Mouse (Mus musculus) granulocyte monocyte progenitor cell, adult 5-6 weeks (primary cell): Measurements from ENCODE around the gene Shisa5. TPM values are rescaled to one million over a fixed set of nuclear protein-coding genes. Genes with fewer than 3 reads are reported as not detected.

Experiments
- ATAC-seq: replicated peaks from 2 replicates; pipeline ENCODE4 v1.8.0; 2016; ENCODE audit warnings: mild to moderate bottlenecking, moderate TSS enrichment, inconsistent platforms; ENCODE audit not compliant: poor library complexity, severe bottlenecking
- total RNA-seq, 2 experiments: library from RNA; stranded (forward) in 1 of 2; stranded (reverse) in 1 of 2; fragments of 200-712, 200-1000 nt in 1 of 2; fragments of >200 nt in 1 of 2; fragmentation: Nextera tagmentation in 1 of 2; gene quantifications; 2 replicates each; pipeline ENCODE4 v1.2.3; 2014 to 2017

Shisa5 gene
- total RNA-seq, 2 experiments from 2014 or later: 56.8 to 80.8 TPM

GRCm38 (mm10) chr9:109104083-109104482 lies 65.7 kb downstream of the Shisa5 start:
- ATAC-seq: no peak

DNA sequence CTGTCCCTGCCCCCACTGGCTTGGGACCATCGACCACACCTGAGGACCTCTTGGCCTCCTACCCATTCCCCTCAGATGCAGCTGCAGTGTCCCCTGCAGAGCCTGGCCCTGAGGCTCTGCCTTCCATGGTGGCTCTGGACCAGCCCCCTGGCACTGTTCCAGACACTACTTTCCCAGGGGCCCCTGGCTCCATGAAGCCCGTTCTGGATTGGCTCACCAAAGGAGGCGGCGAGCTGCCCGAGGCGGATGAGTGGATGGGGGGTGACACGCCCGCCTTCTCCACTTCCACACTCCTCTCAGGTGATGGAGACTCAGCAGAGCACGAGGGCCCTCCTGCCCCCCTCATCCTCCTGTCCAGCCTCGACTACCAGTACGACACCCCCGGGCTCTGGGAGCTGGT lies 66.6 kb downstream of the Shisa5 start:
- no peak for ATAC-seq

DNA sequence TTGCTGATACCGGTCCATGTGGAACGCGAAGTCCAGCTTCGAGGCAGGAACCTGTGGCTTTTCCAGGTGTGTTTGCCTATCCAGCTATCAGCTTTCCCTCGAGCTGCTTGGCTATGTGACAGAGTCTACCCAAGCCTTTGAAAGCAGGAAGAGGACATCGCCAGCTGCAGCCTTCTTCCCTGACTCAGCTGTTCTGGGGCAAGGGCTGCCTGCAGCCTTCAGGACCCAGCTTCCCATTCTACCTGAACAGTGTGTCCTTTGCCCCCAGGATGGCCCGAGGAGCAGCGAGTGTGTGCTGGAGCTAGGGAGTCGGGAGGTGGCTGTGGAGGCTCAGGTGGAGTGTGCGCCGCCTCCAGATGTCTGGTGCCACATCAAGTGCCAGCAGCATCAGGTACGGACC lies 67.3 kb downstream of the Shisa5 start:
- no peak for ATAC-seq

DNA sequence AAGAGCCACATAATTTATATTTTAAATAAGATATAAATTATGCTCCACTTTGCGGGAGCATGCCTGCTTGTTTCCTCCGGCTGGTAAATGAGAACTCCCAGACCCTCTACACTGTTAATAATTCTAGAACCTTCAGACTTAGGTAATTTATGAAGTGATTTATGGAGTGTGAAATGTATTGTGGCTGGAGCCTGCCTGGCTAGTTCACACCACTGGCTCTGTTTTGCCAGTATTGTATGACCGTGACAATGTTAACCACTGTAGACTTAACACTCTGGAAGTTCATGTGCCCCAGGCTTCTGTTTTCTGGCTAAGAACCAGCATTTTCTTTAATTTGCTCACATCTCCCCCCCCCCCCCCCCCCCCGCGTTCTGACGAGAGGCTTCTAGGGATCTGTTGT lies 69.0 kb downstream of the Shisa5 start:
- ATAC-seq: no peak

Other genes starting within 250 kb of the Shisa5 start
- 12.2 and 12.8 TPM in 2 replicates for gene Nckipsd, start 230.2 kb upstream of the Shisa5 start, total RNA-seq (2014; fragmentation: Nextera tagmentation)
- gene Nckipsd, start 230.2 kb upstream of the Shisa5 start, total RNA-seq (2017): 4.9 and 9.1 TPM in 2 replicates
- 6.7 and 10.2 TPM in 2 replicates for gene Celsr3, start 212.2 kb upstream of the Shisa5 start, total RNA-seq (2014; fragmentation: Nextera tagmentation)
- gene Celsr3, start 212.2 kb upstream of the Shisa5 start, total RNA-seq (2017): 0.99 and 2.2 TPM in 2 replicates
- 4.7 and 18.3 TPM in 2 replicates for gene Slc26a6, start 185.3 kb upstream of the Shisa5 start, total RNA-seq (2014; fragmentation: Nextera tagmentation)
- 1.5 and 3.5 TPM in 2 replicates for gene Slc26a6, start 185.3 kb upstream of the Shisa5 start, total RNA-seq (2017)
- gene Tmem89, start 123.9 kb upstream of the Shisa5 start, total RNA-seq (2014; fragmentation: Nextera tagmentation): not detected in 2 replicates
- not detected in 2 replicates for gene Tmem89, start 123.9 kb upstream of the Shisa5 start, total RNA-seq (2017)
- 280 and 349 TPM in 2 replicates for gene Uqcrc1, start 101.9 kb upstream of the Shisa5 start, total RNA-seq (2014; fragmentation: Nextera tagmentation)
- 286 and 355 TPM in 2 replicates for gene Uqcrc1, start 101.9 kb upstream of the Shisa5 start, total RNA-seq (2017)
- 0.21 and 2.0 TPM in 2 replicates for gene Col7a1, start 85.0 kb upstream of the Shisa5 start, total RNA-seq (2014; fragmentation: Nextera tagmentation)
- 0.09 TPM in 1 of 2 replicates, not detected in the other for gene Col7a1, start 85.0 kb upstream of the Shisa5 start, total RNA-seq (2017)
- gene Ucn2, start 52.6 kb upstream of the Shisa5 start, total RNA-seq (2014; fragmentation: Nextera tagmentation): 0.41 TPM in 1 of 2 replicates, not detected in the other
- not detected in 2 replicates for gene Ucn2, start 52.6 kb upstream of the Shisa5 start, total RNA-seq (2017)
- gene Pfkfb4, start 46.8 kb upstream of the Shisa5 start, total RNA-seq (2014; fragmentation: Nextera tagmentation): 6.9 and 8.4 TPM in 2 replicates
- gene Pfkfb4, start 46.8 kb upstream of the Shisa5 start, total RNA-seq (2017): 6.7 and 9.5 TPM in 2 replicates
- gene Trex1, start 21.2 kb downstream of the Shisa5 start, total RNA-seq (2014; fragmentation: Nextera tagmentation): 23.5 and 32.3 TPM in 2 replicates
- gene Trex1, start 21.2 kb downstream of the Shisa5 start, total RNA-seq (2017): 17.1 and 17.8 TPM in 2 replicates
- gene Atrip, start 35.6 kb downstream of the Shisa5 start, total RNA-seq (2014; fragmentation: Nextera tagmentation): 13.5 and 26.7 TPM in 2 replicates
- gene Atrip, start 35.6 kb downstream of the Shisa5 start, total RNA-seq (2017): 22.2 and 30.6 TPM in 2 replicates
- gene Ccdc51, start 43.9 kb downstream of the Shisa5 start, total RNA-seq (2014; fragmentation: Nextera tagmentation): 8.3 and 9.6 TPM in 2 replicates
- gene Ccdc51, start 43.9 kb downstream of the Shisa5 start, total RNA-seq (2017): 11.6 and 18.0 TPM in 2 replicates
- gene Tma7, start 44.0 kb downstream of the Shisa5 start, total RNA-seq (2014; fragmentation: Nextera tagmentation): 391 and 511 TPM in 2 replicates
- 153 and 178 TPM in 2 replicates for gene Tma7, start 44.0 kb downstream of the Shisa5 start, total RNA-seq (2017)
- gene Plxnb1, start 56.8 kb downstream of the Shisa5 start, total RNA-seq (2014; fragmentation: Nextera tagmentation): not detected in 2 replicates
- not detected in 2 replicates for gene Plxnb1, start 56.8 kb downstream of the Shisa5 start, total RNA-seq (2017)
- not detected in 2 replicates for gene Fbxw21, start 123.5 kb downstream of the Shisa5 start, total RNA-seq (2014; fragmentation: Nextera tagmentation)
- gene Fbxw21, start 123.5 kb downstream of the Shisa5 start, total RNA-seq (2017): not detected in 2 replicates
- not detected in 2 replicates for gene Fbxw13, start 157.4 kb downstream of the Shisa5 start, total RNA-seq (2014; fragmentation: Nextera tagmentation)
- gene Fbxw13, start 157.4 kb downstream of the Shisa5 start, total RNA-seq (2017): not detected in 2 replicates
- gene Fbxw20, start 196.2 kb downstream of the Shisa5 start, total RNA-seq (2014; fragmentation: Nextera tagmentation): not detected in 2 replicates
- not detected in 2 replicates for gene Fbxw20, start 196.2 kb downstream of the Shisa5 start, total RNA-seq (2017)
- gene Fbxw14, start 249.1 kb downstream of the Shisa5 start, total RNA-seq (2014; fragmentation: Nextera tagmentation): not detected in 2 replicates
- gene Fbxw14, start 249.1 kb downstream of the Shisa5 start, total RNA-seq (2017): not detected in 2 replicates